Mouse (Mus musculus) bone marrow, adult 2 months (tissue): ENCODE results near the gene Clca3a1. TPM values are rescaled to one million over a fixed set of nuclear protein-coding genes. Genes with fewer than 3 reads are reported as not detected.

Source experiments
- H3K27ac ChIP-seq: fragments of 200-500 bp; 2 replicates; pipeline ENCODE4 v1.5.1; 2012; ENCODE audit warnings: low read depth, mild to moderate bottlenecking, control low read depth, inconsistent platforms, low read length; ENCODE audit not compliant: control insufficient read depth, poor library complexity, insufficient read depth
- H3K4me1 ChIP-seq: fragments of 200-500 bp; 2 replicates; pipeline ENCODE4 v1.6.1; 2011; ENCODE audit warnings: low read length; ENCODE audit not compliant: control insufficient read depth, insufficient read depth
- H3K4me3 ChIP-seq: fragments of 200-500 bp; replicated peaks from 2 replicates; pipeline ENCODE3; 2011; ENCODE audit warnings: mild to moderate bottlenecking, low read depth, low read length, control low read depth; ENCODE audit not compliant: control insufficient read depth
- CTCF ChIP-seq: fragments of 200-500 bp; IDR thresholded peaks from 2 replicates; pipeline ENCODE4 v1.5.1; 2011; ENCODE audit warnings: low read length, control low read depth; ENCODE audit not compliant: control insufficient read depth, insufficient read depth
- POLR2A ChIP-seq: fragments of 200-500 bp; IDR thresholded peaks from 2 replicates; pipeline ENCODE4 v1.6.1; 2011; ENCODE audit warnings: low read depth, mild to moderate bottlenecking, control low read depth, low read length, borderline replicate concordance; ENCODE audit not compliant: control insufficient read depth
- WGBS: fragments of 180-500 bp; shearing (Covaris S2); methylation state at CpG from one replicate; pipeline ENCODE4 v1.1.7; 2018; 5-methylcytosine and 5-hydroxymethylcytosine counted together
- polyA plus RNA-seq: library from polyadenylated mRNA; stranded (reverse); fragments of >200 nt; gene quantifications from 2 replicates; pipeline ENCODE4 v1.2.4, GENCODE M21; 2011; ENCODE audit warnings: low replicate concordance; ENCODE audit not compliant: missing spikeins, insufficient read depth, insufficient read length

The Clca3a1 gene
- polyA plus RNA-seq, 1 experiment, result 8.3 TPM

- WGBS, result 84% methylated on average over 7 of the region's 7 CpGs
- Histone ChIP-seq H3K4me1 (peaks cover 2% of the 10 kb centered on the region; the same call in 1 of the 2 replicates), H3K4me3 (no peak overlapping the region), H3K27ac (no peak overlapping the region)
- TF ChIP-seq POLR2A (no peak), CTCF (no peak)
Measured at GRCm38 (mm10) chr3:144714126-144714525, 46.7 kb downstream of the Clca3a1 start.

DNA sequence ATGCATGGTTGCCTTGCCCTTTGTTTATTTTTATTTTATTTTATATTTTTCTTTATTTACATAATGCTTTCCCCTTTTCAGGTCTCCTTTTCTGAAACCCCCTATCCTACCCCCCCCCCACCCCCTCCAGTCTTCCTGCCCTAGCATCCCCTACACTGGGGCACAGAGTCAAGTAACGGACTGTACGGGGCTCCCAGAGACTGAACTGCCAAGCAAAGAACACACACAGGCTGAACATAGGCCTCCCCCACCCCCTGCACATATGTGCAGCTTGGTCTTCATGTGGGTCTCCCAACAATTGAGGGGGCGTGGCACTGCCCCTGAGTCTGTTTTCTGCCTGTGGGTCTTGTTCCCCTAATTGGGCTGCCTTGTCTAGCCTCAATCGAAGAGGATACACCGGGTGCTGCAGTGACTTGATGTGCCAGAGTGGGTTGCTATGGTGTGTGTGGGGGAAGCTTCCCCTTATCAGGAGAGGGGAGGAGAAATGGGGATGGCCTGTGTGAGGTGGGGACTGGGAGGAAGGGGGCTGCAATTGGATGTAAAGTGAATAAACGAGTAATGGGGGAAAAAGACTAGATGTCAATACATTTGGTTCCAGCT lies 49.1 kb downstream of the Clca3a1 start:
- Histone ChIP-seq H3K4me3 (no peak overlapping the region), H3K27ac (no peak overlapping the region), H3K4me1 (peaks cover 2% of the 10 kb centered on the region; the same call in 1 of the 2 replicates)
- WGBS, result 76% methylated on average over 6 of the region's 6 CpGs
- TF ChIP-seq POLR2A (no peak), CTCF (no peak)

- Histone ChIP-seq H3K27ac (no peak overlapping the region), H3K4me3 (no peak overlapping the region), H3K4me1 (no peaks in the 10 kb centered on the region; the same call in 1 of the 2 replicates)
- WGBS, result 91% methylated on average over 5 of the region's 5 CpGs
- no peak for TF ChIP-seq CTCF
- no peak for TF ChIP-seq POLR2A
Measured at GRCm38 (mm10) chr3:144708612-144709011, 52.2 kb downstream of the Clca3a1 start.

DNA sequence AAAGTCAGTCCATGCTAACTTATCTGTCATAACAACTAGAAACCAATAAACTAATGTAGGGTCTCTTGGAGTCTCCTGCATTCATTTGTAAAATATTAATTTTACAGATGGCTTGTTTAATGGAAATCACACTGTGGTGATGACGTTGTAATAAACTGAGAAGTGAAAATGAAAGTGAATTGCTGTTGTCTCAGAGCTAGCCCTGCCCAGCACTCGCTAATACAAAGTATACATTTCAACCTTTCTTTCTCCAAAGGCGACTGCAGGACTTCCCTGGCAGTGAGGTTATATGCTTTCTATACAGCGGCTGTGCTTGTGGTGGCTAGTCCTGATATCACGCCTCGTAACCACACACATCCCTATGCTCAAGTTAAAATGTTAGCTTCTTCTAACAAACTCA lies 56.8 kb downstream of the Clca3a1 start:
- 11% methylated on average over 6 of the region's 6 CpGs for WGBS

DNA sequence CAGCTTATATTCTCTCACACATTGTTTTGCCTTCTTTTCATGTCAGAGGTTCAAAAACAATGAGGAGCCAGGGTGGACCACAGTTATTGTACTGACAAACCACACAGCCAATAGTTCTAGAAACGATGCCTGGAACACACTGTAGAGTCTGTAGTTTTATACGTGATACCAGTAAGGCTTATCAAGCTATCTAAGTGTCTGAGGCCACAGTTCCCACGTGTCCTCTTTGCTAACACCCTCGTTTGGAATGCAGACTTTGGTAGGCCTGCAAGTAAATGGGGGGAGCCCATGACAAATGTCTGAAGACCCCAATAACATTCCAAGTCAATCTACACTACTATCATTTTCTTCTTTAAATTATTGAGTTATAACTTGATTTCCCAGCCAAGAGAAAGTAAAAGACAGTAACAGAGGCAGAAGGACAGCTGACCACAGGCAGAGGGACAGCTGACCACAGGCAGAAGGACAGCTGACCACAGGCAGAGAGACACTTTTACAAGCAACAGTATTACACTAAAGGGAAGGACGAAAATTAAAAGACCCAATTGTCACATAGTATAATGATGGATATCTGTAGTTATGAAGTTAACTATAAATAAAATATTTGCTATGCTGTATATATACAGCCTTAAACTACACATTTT lies 61.9 kb downstream of the Clca3a1 start:
- Histone ChIP-seq H3K4me3 (no peak overlapping the region), H3K4me1 (peaks cover 3% of the 10 kb centered on the region; the same call in 1 of the 2 replicates), H3K27ac (no peak overlapping the region)
- 47% methylated on average over 5 of the region's 5 CpGs for WGBS
- TF ChIP-seq CTCF, result no peak
- TF ChIP-seq POLR2A, result no peak

More for the DNA sequence above, 56.8 kb downstream of the Clca3a1 start:
- TF ChIP-seq POLR2A (no peak), CTCF (no peak)
- H3K27ac ChIP-seq, result no peak overlapping the region
- peak overlapping the region; percentile 43 for H3K4me3 ChIP-seq
- peaks cover 3% of the 10 kb centered on the region; the same call in 1 of the 2 replicates for H3K4me1 ChIP-seq

DNA sequence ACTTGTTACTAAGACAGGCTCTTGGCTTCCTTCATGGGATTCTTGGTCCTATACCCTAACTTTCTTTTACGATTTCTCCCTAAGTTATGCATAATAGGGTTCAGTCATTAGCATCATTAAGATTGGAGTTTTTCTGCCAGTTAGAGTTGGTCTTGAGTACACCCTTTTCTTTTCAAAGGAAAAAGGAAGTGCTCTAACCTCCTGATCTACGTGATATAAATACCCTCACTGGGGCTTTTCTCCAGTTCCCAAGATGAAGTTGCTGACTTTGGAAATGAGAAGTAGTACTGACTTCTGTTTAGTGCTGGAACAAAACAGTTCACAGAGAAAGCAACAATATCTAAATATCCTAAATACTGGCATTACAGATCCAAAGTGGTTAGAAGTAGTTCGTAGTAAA lies 62.8 kb downstream of the Clca3a1 start:
- Histone ChIP-seq H3K27ac (no peak overlapping the region), H3K4me3 (no peak overlapping the region), H3K4me1 (peaks cover 3% of the 10 kb centered on the region; the same call in 1 of the 2 replicates)
- 20% methylated on average over 3 of the region's 3 CpGs for WGBS
- TF ChIP-seq CTCF (no peak), POLR2A (no peak)

DNA sequence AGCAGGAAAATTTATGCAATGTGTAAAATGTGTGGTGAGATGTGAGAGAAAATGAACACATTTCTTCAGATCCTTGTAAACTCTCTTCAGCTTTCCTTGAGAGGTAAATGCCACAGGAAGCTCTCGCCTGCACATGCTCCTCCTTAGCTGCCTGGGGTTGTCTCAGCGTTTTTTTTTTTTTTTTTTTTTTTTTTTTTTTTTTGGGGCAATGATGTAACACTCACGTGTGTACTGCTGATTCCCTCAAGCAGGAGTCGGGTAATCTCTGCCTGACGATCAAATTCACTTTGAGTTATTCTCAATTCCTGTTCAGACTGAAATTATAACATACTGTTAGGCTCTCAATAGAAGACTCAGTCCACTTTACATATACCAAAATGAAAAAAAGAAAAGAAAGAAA lies 63.6 kb downstream of the Clca3a1 start:
- TF ChIP-seq POLR2A, result no peak
- TF ChIP-seq CTCF, result no peak
- Histone ChIP-seq H3K27ac (no peak overlapping the region), H3K4me3 (no peak overlapping the region), H3K4me1 (peaks cover 3% of the 10 kb centered on the region; the same call in 1 of the 2 replicates)
- WGBS, result 15% methylated on average over 5 of the region's 5 CpGs

DNA sequence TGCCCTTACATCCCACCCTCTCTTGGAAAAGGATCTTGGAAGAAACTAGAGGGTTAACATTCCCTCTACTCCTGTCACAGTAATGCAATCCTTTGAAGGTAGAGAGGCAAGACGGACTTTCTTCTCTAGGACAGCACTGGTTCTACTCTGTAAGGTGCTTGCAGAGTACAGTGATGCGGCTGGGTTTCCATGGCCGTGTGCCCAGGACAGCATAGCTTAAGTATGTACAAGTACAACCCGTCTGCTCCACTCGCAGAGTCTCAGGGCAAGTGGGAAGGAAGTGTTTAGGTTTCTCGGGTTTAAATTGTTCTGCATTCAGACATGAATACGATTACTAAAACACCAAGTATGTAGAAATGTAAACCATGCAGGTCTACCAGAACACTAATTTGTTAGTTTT lies 65.8 kb downstream of the Clca3a1 start:
- Histone ChIP-seq H3K4me3 (no peak overlapping the region), H3K27ac (no peak overlapping the region), H3K4me1 (peaks cover 1% of the 10 kb centered on the region; the same call in 1 of the 2 replicates)
- TF ChIP-seq CTCF (no peak), POLR2A (no peak)
- 85% methylated on average over 7 of the region's 7 CpGs for WGBS
